Mouse (Mus musculus) testis, postnatal 10 days (tissue): ENCODE measurements around the gene Mast3.
A peak's percentile ranks its signal among the peaks of the same experiment; 100 is the strongest.

Experiments used
- DNase-seq: peaks from one replicate; pipeline ENCODE4 v3.0.0; 2021; ENCODE audit warnings: low spot score

The Mast3 gene

DNA sequence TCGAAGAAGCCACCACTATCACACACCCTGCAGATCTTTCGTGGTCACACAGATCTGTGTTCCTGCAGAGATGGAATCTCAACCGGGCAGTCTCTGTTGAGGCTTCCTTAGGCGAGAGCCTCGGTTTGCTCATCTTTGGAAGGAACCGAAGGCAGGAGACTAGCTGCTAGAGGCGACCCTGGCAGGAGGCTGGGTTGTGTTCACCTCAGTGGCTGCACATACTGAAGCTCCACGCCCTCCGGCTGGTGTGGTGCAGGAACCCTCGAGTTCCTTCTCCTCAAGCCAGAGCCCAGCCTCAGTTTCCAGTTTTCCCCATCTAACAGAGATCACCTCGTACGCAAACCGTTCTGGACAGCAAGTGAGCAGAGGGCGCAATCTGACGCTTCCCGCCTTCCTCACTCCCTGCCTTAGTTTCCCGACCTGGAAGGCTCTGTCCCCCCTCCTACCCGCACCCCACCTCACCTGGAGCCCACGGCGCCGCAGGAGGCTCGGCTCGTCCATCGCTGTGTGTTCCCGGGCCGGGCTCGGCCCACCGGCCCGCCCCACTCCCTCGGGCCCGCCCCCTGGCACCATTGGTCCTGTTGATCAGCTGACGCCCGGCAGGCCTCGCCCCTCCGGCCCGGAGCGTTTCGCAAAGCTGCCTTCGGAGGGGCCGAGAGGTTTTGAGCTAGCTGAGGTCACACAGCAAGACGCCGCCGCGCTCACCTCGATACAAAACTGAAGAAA, at the start of gene Mast3:
TSS of gene Mast3 (minus strand) at position 574 of the 726 bp plus-strand sequence.
- DNase-seq, result peak; percentile 93

DNA sequence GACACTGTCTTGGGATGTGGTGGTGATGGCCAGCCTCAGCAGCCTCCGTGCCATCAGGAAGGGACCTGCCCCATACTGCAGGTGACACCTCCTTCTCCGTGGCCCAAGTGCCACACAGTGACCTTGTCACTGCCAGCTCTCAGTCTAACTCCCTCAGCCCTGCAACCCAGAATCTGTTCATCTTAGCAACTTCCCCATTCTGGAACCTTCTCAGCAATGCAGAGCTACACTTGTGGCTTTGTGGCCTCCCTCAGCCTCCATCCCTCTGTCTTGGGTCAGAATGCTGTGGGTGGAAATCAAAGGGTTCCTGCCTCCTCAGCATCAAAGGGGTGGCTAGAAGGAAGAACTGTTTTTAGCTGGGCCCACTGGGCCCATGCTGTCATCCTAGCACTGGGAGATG, 49.0 kb upstream of the Mast3 start:
- no peak for DNase-seq

DNA sequence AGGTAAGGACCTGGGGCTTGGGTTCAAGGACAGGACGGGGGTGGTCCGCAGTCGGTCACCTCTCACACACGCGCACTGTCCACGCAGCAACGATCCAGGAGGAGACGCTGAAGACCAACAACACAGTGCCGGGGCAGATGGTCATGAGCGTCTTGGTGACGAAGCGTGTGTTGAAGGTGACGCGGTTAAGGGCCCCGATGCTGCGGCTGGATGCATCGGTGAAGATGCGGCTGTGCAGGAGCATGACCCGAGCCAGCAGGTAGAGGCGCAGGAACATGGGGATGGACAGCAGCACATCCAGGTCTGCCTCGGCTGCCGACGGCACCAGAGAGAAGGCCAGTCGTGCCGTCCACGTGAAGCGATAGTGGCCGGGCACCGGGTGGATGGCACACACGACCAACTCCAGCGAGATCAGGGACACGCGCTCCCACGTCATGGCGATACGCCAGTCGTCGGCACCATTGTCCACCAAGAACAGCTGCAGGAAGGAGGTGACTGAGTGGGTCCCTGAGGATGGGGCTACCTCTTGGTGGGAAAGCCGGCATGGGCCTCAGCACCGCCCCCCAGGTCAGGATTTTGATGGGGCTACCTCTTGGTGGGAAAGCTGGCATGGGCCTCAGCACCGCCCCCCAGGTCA, 47.9 kb upstream of the Mast3 start:
- no peak for DNase-seq

DNA sequence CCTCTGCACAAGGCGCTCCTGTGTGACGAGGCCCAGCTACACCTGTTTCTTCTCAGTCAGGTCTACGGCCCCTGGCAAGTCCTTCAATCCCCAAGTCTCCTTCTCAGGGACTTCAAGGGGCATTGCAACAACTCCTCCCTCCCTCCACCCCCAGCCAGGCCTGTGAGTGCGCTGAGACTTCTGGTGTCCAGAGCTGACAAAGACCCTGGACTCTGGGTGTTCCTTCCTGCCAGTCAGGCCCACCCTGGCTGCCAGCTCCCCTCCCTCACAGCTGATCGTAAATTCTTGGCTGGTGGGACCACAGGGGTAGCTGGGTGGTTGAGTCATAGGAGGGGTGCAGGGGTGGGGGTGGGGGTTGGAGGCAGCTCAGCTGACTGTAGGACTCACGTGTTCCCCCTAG, 47.0 kb upstream of the Mast3 start:
- DNase-seq, result no peak

DNA sequence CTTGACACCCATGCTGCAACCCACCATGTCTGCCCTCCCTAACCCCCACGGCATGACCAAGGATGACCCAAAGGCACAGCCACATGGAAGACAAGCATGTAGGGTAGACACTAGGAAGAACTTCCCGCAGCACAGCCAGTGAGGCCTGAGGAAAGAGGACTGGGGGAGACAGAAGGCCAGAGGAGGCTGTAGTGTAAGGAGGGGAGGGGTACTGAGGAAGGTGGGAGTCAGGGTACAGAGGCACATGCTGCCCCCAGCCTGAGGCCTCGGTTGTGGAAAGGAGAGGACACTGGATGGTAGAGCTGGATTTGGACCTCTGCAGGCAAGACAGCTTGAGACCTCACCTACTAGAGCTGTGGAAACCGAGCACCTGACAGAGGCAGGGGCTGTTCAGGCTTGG, 46.1 kb upstream of the Mast3 start:
- DNase-seq, result no peak

DNA sequence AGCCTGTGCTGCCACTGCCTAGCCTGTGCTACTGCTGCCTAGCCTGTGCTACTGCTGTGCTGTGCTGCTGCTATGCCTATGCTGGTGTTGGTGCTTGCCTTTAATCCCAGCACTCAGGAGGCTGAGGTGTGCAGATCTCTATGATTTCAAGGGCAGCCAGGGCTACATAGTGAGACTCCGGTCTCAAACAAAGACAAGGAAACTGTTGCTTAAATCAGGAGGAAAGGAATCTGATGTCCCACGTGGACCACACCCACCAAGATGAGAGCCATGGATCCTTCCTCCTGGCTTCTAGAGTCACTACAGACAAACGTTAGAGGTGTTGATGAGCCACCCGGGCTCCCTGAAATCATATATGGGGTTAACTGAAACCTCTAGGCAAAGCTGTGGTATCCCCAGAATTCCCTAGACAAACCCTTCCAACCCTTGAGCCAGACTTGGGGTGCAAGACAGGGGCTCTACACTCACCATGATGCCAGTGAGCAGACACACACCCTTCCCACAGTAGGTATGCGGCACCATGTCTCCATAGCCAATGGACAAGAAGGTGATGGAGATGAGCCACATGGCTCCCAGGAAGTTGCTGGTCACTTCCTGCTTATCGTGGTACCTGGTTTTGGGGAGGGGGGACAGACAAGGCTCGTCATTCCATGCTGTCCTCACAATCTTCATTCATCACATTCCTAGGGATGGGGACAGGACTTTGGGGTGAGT, 45.4 kb upstream of the Mast3 start:
- no peak for DNase-seq

DNA sequence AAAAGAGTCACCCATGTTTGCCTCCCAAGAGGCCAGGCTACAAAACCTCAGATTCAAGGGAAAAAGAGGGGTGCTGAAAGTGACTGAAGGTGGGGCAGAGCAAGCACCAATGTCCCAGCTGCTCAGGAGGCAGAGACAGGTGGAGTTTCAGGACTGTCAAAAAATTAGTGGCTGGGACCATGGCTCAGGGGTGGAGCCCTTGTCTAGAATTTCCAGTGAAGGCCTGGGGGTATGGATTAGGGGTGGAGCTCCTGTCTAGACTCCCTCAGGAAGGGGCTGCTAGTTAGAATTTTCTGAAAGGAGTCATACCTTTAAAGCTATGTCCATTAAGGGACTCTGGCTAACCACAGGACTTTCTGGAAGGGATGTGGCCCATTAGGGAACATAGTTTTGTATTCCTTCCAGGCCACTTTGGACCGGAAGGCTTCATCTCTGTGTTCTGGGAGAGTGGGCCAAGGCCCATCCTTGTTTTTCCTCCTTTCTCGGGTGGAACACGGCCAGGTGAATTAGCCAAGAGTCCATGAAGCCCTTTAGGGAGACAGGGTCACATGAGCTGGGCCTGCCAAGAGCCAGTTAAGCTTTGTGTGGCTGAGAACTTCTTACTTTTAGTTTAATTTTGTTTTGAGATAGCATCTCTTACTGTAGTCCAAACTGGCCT, 44.6 kb upstream of the Mast3 start:
- DNase-seq, result no peak

DNA sequence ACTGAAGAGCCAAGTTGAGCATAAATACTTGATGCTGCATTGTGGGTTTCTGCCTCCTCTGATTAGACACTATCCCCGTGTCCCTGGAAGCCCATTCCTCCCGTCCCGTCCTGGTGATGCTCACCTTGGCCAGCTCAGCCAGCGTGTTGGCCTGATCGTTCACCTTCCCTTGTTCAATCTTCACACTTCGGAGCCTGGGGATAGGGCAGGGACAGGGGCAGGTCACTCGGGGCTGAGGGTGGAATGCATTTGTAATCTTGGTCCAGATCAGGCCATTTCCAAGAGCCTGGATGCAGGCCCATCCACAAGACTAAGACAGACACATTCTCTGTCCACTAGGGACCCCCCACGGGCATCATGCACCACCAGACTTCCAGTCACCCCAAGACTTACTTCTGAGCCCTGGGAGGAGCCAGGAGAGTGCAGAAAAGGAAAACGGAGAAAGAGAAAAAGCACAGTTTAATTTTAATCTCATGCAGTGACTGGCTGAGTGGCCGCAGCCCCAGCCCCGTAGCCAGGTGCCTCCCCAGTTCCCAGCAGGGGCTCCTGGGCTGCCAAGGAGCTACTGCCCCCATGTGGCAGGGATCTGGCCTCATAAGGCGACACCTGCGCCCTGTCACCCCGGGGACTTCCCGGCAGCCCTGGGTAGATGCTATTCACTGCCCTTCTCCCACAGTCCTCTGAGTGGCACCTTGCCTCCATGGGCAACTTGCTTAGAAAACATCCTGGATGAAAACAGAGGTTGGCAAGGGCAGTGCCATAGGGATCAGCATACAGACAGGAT, 41.7 kb upstream of the Mast3 start:
- DNase-seq, result no peak

DNA sequence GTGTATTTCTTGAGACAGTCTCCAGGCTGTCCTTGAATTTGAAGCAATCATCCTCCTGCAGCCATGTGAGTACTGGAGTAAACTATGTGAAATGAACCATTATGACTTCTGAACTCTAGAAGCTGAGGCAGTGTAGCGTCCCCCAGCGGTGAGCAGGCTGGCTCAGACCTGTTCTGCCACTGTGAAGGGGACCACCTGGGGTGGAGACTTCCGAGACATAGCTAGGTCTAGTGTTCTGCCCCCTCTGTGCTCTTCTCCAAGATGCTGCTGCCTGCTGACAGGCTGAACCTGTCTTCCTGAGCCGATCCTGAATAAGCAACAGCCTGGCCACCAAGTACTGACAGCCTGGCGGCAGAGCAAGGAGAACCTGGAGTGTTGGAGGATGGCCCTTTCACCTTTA, 40.3 kb upstream of the Mast3 start:
- DNase-seq, result no peak

DNA sequence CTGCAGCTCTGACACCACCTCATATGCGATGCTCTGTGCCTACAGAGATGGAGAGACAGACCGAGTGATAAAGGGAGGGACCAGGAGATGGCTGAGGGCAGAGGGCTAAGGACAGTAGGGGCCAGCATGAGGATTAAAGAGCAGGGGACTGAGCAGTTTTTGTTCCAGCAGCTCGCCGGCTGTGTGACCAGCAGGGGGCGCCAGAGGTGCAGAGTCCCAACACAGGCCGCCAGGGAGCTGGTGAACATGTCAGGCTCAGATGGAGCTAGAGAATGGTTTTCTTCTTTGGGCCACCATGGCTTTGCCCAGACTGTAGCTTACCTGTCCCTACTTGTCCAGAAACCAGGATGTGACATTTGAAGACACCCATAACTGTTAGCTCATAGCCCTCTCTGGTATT, 39.7 kb upstream of the Mast3 start:
- DNase-seq, result peak; percentile 97

DNA sequence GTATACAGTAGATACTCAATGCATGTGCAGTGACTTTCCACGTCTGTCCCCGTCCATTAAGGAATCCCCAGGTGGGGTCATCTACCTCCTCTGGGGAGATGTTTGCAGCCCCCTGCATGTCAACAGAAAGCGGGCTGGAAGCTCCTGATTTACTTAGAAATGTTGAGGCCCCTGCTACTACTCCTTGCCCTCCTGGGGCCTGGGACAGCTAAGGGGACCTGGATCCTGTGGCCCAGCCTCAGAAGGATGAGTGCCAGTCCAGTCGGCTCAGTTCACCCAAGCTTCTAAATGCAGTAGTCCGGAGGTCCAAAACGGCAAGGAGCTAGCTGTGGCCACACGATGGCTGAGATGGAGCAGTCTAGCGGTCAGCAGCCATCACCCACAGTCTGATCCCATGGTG, 39.1 kb upstream of the Mast3 start:
- no peak for DNase-seq

DNA sequence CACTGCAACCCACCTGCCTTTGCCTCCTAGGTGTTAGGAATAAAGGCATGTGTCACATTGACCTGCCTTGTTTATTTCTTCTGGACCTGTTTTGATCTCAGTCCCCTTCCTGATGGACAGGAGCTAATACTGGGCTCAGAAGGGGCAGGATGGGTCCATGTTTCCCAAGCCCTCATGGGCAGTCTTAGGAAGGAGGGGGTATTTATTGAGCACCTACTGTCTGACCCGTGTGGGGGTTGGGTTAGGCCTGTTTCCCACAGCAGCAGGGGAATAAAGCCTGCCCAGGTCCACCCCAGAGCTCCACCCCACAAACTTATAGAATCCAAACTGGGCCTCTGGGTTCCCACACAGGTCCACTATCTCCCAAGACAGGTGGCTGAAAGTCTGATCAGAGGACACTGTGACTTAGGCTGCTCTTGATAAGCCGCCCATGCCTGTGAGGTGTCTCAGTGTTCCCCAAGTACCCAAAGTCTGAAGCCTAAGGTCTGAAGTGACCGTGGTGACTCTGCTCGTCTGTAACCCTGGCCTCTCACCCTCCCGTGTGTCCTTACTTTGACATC, 38.4 kb upstream of the Mast3 start:
- no peak for DNase-seq

DNA sequence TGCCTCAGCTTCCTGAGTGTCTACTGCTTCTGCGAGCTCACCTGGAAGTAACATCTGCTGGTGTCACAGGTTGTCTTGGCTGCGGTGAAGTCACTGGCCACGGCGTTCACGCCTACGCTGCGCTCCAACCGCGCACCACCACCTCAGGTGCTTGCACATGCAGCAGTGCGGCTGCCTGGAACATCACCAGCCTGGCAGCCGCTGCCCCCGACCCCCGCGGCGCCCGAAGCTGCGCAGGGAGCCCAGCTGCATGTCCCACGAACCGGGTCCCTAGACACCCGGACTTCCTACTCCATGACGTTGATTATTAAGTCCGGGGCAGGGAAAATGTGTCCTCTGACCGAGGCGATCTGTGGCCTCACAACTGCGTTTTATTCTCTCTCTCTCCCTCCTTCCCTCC, 37.6 kb upstream of the Mast3 start:
- DNase-seq, result no peak

DNA sequence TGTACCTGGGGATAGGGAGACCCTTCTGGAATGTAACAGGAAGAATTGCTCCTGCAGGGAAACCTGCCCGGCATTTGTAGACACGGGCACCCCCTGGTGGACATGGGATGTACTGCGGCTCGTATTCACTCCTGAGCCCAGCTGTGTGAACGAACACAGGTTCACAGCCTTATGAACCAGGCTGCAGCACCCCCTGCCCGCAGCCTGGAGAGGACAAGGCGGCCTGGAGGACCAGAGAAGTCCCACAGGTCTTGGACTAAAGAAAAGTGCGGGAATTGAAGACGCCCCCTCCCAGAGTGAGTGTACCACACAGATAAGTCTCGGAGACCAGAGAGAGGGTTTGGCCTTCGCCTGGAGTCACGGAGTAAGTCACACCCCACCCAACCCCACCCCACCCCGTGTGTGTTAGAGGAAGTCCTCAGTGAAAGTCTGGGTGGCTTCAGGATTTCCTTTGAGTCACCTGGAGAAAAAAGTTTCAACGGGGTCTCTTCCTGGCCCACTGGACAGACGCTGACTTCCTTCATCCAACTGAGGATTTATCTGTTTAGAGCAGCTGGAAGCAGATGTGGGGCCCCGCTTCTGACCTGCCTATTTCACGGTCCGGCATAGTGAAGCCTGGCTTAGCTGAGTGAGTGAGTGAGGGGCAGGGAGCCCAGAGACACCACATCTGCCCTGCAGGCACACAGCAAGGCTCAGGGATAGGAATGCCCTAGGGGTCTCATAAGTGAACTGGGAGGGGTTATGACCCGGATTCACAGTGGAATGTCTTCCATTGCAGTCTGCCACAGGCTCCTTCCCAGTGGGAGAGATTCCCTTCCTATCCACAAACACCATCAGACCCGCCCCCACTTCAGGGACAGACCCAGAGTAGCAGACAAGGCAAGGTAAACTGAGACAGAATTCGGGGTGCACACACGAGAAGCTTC, 36.6 kb upstream of the Mast3 start:
- peak; percentile 96 for DNase-seq

DNA sequence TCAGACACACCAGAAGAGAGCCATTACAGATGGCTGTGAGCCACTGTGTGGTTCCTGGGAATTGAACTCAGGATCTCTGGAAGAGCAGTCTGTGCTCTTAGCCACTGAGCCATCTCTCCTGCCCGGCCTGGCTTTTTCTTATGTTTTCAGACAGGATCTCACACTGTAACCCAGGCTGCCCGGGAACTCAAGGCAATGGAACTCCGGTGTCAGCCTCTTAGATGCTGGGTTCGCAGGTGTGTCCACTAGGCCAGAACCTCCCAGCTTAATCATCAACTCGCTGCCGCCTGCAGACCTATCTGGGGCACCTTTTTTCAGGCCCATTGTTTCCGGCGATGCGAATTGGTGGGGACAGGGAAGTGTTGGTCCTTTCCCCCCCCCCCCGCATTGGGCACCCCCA, 35.7 kb upstream of the Mast3 start:
- no peak for DNase-seq

DNA sequence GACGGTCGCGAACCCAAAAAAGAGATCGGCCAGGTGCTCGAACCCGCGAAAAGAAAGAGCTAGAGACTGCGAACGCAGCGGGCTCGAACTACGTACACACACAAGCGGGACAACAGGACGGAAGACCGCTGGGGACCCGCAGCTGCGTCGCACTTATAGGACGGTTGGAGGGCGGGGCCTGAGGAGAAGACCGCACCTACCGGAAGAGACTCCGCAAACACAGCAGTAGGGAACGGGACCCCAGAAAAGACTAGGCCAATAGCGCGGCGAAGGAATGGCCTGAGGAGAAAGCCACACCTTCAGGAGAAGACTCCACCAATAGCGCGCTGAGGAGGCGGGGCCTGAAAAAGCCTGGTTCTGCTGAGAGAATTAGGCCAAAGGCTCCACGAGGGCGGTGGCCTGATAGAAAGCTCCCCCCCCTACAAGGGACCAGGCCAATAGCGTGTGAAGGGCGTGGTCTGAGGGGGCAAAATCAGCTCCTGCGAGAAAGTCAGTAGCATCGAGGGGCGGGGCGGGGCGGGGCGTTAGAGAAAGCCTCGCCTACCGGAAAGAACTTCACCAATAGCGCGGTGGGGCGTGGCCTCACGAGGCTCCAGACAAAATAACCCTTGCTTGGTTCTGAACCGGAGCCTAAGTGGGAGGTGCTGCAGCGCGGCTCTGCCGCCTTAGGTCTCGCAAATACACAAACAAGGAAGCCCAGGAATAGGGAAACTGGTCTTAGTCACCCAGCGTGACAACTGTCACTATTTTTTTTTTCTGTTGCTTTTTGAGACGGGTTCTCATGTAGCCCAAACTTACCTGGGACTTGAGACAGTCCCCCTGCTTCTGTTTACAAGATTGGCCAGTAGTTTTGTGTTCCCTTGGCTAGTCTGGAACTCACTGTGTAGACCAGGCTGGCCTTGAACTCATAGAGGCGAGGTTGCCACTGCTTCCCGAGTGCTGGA, 34.8 kb upstream of the Mast3 start, which contains the start of gene Arrdc2:
TSS of gene Arrdc2 (minus strand) at position 313 of the 944 bp plus-strand sequence.
- peak; percentile 99 for DNase-seq

DNA sequence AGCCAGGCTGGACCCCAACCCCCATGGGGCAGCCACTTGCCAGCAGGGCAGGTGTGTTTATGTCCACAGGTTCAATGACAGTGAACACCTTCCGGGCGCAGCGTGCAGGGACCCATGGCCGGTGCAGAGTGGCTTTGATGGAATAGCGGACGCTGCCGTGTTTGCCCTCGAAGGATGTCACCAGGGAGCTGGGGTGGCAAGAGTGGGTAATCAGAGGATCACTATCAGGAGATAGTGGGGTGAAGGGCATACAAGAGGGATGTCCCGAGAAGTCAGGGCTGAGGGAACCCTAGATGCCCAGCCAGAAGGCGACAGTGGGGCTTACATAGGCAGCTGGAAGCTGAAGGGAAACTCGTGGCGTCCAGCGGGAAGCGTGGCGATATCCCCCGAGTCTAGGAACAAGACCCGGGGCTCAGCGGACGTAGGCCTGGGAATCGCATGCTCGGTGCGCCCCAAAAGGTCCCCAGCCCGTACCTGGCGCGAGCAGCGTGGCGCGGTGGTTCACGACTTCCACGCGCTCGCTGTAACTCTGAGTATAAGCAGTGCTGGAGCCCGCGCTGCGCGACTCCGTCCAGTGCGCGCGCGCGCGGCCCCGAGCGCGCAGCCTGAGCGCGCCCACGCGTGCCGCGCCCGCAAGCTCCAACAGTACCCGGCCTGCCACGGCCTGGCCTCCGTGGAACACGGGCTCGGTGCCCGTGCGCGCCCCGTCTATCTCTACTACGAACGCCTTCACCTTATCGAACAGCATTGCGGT, 34.0 kb upstream of the Mast3 start:
- DNase-seq, result no peak

DNA sequence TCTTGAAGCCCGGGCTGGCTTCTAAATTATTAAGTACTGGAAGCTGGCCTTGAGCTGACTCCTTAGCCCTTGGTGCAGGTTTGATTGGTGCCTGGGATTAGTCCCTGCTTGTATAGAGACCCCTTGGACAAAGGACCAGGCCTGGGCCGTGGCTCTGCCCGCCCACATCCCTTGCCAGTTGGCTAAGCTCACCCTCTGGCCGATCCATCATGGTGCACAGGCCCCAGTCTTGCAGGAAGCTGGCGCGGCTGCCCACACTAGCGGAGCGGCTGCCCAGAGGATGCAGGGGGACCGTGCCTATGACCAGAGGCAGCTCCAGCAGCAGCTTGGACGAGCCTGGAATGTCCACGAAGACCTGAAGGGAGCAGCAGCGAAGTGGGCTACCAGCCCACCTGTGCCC, 31.8 kb upstream of the Mast3 start:
- DNase-seq, result no peak

DNA sequence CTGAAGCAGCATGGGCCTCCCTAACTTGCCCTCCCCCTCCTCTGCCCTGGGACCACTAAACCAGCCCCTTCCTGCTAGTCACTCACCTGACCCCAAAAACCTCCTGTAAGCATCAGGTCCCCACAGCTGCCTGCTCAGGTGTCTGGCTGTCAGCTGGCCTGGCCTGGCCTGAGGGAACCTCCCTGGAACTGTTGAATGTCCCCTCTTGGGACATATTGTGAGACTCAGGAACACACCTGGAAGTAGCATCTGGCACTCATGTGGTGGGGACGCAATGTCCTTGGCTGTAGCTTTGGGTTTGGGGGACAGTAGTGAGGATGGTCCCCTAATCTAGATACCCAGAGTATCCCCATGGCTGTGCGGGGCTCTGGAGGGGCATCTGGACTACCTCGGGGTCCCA, 29.2 kb upstream of the Mast3 start:
- DNase-seq, result no peak
